Mouse (Mus musculus) layer of hippocampus, adult 8-10 months (tissue): Measurements from ENCODE around the gene Kcnh2. TPM values are rescaled to one million over a fixed set of nuclear protein-coding genes. Genes with fewer than 3 reads are reported as not detected.

Experiments used
- DNase-seq, 2 experiments: peaks; one replicate each; pipeline ENCODE4 v3.0.0; 2022; ENCODE audit warnings: low spot score in 2 of 2
- total RNA-seq, 4 experiments: library from RNA; stranded (reverse); gene quantifications; 2 replicates each; pipeline ENCODE4 v1.2.4; 2022

Kcnh2 gene
- total RNA-seq, 4 experiments from 2014 or later = 20.4 to 26.8 (median 21.9) TPM

- no peak for DNase-seq
Measured at GRCm38 (mm10) chr5:24320894-24321293, 30.5 kb downstream of the Kcnh2 start.

- DNase-seq = no peak
Measured at GRCm38 (mm10) chr5:24320467-24320813, 31.0 kb downstream of the Kcnh2 start.

- DNase-seq = no peak
Measured at GRCm38 (mm10) chr5:24319776-24320466, 31.5 kb downstream of the Kcnh2 start.

- DNase-seq = no peak
Measured at GRCm38 (mm10) chr5:24309223-24309622, 42.2 kb downstream of the Kcnh2 start.

- DNase-seq = no peak
Measured at GRCm38 (mm10) chr5:24308621-24309020, 42.8 kb downstream of the Kcnh2 start.

GRCm38 (mm10) chr5:24307118-24307777 is 44.2 kb downstream of the Kcnh2 start:
- DNase-seq = no peak

- DNase-seq = no peak
Measured at GRCm38 (mm10) chr5:24303199-24303598, 48.2 kb downstream of the Kcnh2 start.

- no peak for DNase-seq
Measured at GRCm38 (mm10) chr5:24299845-24300589, 51.4 kb downstream of the Kcnh2 start.

GRCm38 (mm10) chr5:24291954-24292353 is 59.5 kb downstream of the Kcnh2 start:
- no peak for DNase-seq

GRCm38 (mm10) chr5:24286221-24286970 is 65.0 kb downstream of the Kcnh2 start:
- DNase-seq = no peak

- no peak for DNase-seq
Measured at GRCm38 (mm10) chr5:24284145-24284544, 67.3 kb downstream of the Kcnh2 start.

- no peak for DNase-seq
Measured at GRCm38 (mm10) chr5:24283181-24283580, 68.2 kb downstream of the Kcnh2 start.

GRCm38 (mm10) chr5:24280523-24280922 is 70.9 kb downstream of the Kcnh2 start:
- DNase-seq = no peak

- DNase-seq = no peak
Measured at GRCm38 (mm10) chr5:24279527-24279926, 71.9 kb downstream of the Kcnh2 start.

- DNase-seq = no peak
Measured at GRCm38 (mm10) chr5:24278206-24278605, 73.2 kb downstream of the Kcnh2 start.

- DNase-seq = no peak
Measured at GRCm38 (mm10) chr5:24273683-24274621, 77.5 kb downstream of the Kcnh2 start.

- no peak for DNase-seq
Measured at GRCm38 (mm10) chr5:24270941-24271340, 80.5 kb downstream of the Kcnh2 start.
